Mouse (Mus musculus) myocyte (in vitro differentiated cells): ENCODE results near the gene Abhd12.

Experiments
- CEBPB ChIP-seq: IDR thresholded peaks from 2 replicates; pipeline ENCODE4 v1.6.1; 2011; ENCODE audit warnings: mild to moderate bottlenecking, moderate library complexity; ENCODE audit not compliant: poor library complexity, insufficient read depth, severe bottlenecking
- SRF ChIP-seq: IDR thresholded peaks from one replicate; pipeline ENCODE4 v1.6.1; 2011; ENCODE audit warnings: low read depth; ENCODE audit not compliant: control insufficient read depth, insufficient read length
- TCF12 ChIP-seq: IDR thresholded peaks from one replicate; pipeline ENCODE4 v1.6.1; 2011; ENCODE audit warnings: mild to moderate bottlenecking, control low read depth; ENCODE audit not compliant: poor library complexity, insufficient read depth, severe bottlenecking
- USF1 ChIP-seq: IDR thresholded peaks from one replicate; pipeline ENCODE4 v1.6.1; 2011; ENCODE audit warnings: low read depth, mild to moderate bottlenecking, control low read depth, moderate library complexity

DNA sequence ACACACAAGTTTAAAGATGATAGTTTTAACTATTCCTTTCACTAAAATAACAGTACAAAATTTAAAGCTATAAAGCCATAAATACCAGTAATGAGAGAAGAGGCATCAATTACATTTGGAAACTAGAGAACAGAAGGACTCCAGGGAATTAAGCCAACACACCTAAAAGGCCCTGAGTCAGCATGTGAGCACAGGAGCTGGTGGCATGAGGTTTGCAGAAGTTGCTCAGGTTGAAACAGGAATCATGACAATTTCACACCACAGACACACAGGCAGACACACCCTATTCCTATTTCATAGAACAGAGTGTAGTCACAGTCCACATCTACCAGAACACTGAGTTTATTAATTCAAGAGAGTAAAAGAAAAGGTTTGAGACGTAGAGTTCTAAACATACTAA is 30.0 kb downstream of the Abhd12 start:
- TF ChIP-seq USF1 (no peak), CEBPB (no peak), TCF12 (no peak), SRF (no peak)
